Mouse (Mus musculus) skeletal muscle tissue, adult 2 months (tissue): ENCODE measurements around the gene Srrm4.

ENCODE experiments used
- DNase-seq: peaks from one replicate; pipeline ENCODE4 v3.0.0-alpha.2; 2012; ENCODE audit warnings: low read depth, low spot score

The Srrm4 gene

GRCm38 (mm10) chr5:116407321-116407720, 184.3 kb downstream of the Srrm4 start:
- no peak for DNase-seq

GRCm38 (mm10) chr5:116406507-116406906, 185.1 kb downstream of the Srrm4 start:
- DNase-seq: no peak

GRCm38 (mm10) chr5:116405934-116406333, 185.7 kb downstream of the Srrm4 start:
- no peak for DNase-seq

GRCm38 (mm10) chr5:116404063-116404462, 187.6 kb downstream of the Srrm4 start:
- DNase-seq: no peak

GRCm38 (mm10) chr5:116400801-116401200, 190.8 kb downstream of the Srrm4 start:
- no peak for DNase-seq

GRCm38 (mm10) chr5:116400042-116400730, 191.4 kb downstream of the Srrm4 start:
- DNase-seq: no peak

GRCm38 (mm10) chr5:116396104-116396503, 195.5 kb downstream of the Srrm4 start:
- DNase-seq: no peak

GRCm38 (mm10) chr5:116392603-116393002, 199.0 kb downstream of the Srrm4 start:
- peak; percentile 76 for DNase-seq

GRCm38 (mm10) chr5:116389856-116390542, 201.6 kb downstream of the Srrm4 start:
- no peak for DNase-seq

- DNase-seq: no peak
Observed at GRCm38 (mm10) chr5:116389321-116389720, 202.3 kb downstream of the Srrm4 start.
